Mouse (Mus musculus): ENCODE data around the gene Gm10842.

The Gm10842 gene

GRCm38 (mm10) chr11:105153068-105153833, 6.6 kb downstream of the Gm10842 start:
- peak; percentile 70 for DNase-seq (ENCODE audit: low spot score)

GRCm38 (mm10) chr11:105155915-105156314, 9.2 kb downstream of the Gm10842 start:
- DNase-seq (ENCODE audit: low spot score): no peak

GRCm38 (mm10) chr11:105156748-105157267, 10.1 kb downstream of the Gm10842 start:
- DNase-seq (ENCODE audit: low spot score): no peak

GRCm38 (mm10) chr11:105158047-105158446, 11.4 kb downstream of the Gm10842 start:
- no peak for DNase-seq (ENCODE audit: low spot score)

- DNase-seq (ENCODE audit: low spot score): no peak
Observed at GRCm38 (mm10) chr11:105159673-105160360, 13.1 kb downstream of the Gm10842 start.

GRCm38 (mm10) chr11:105161411-105161810, 14.7 kb downstream of the Gm10842 start:
- DNase-seq (ENCODE audit: low spot score): no peak

- DNase-seq (ENCODE audit: low spot score): no peak
Observed at GRCm38 (mm10) chr11:105164516-105165510, 18.1 kb downstream of the Gm10842 start.

GRCm38 (mm10) chr11:105166780-105167179, 20.1 kb downstream of the Gm10842 start:
- DNase-seq (ENCODE audit: low spot score): no peak

- no peak for DNase-seq (ENCODE audit: low spot score)
Observed at GRCm38 (mm10) chr11:105178516-105178915, 31.8 kb downstream of the Gm10842 start, which contains the start of gene Tlk2. Tlk2 (plus strand) TSS chr11:105178807.

GRCm38 (mm10) chr11:105179523-105179922, 32.8 kb downstream of the Gm10842 start:
- no peak for DNase-seq (ENCODE audit: low spot score)

GRCm38 (mm10) chr11:105180471-105181091, 33.9 kb downstream of the Gm10842 start:
- peak; percentile 65 for DNase-seq (ENCODE audit: low spot score)

- DNase-seq (ENCODE audit: low spot score): peak; percentile 98
Observed at GRCm38 (mm10) chr11:105181126-105181637, 34.5 kb downstream of the Gm10842 start.

- DNase-seq (ENCODE audit: low spot score): peak; percentile 68
Observed at GRCm38 (mm10) chr11:105181689-105182460, 35.2 kb downstream of the Gm10842 start.

- DNase-seq (ENCODE audit: low spot score): no peak
Observed at GRCm38 (mm10) chr11:105182461-105182855, 35.8 kb downstream of the Gm10842 start.

- DNase-seq (ENCODE audit: low spot score): no peak
Observed at GRCm38 (mm10) chr11:105184678-105185077, 38.0 kb downstream of the Gm10842 start.

- DNase-seq (ENCODE audit: low spot score): no peak
Observed at GRCm38 (mm10) chr11:105192186-105192585, 45.5 kb downstream of the Gm10842 start.

All from testis, postnatal 10 days (tissue).